Mouse (Mus musculus) spleen, adult 2 months (tissue): ENCODE measurements around the gene Agtrap.

ENCODE experiments used
- CTCF ChIP-seq: fragments of 200-500 bp; IDR thresholded peaks from 2 replicates; pipeline ENCODE4 v1.5.1; 2011; ENCODE audit warnings: mild to moderate bottlenecking, inconsistent platforms; ENCODE audit not compliant: insufficient read depth, insufficient read length, insufficient replicate concordance; ENCODE audit errors: extremely low read depth
- POLR2A ChIP-seq: fragments of 200-500 bp; IDR thresholded peaks from 2 replicates; pipeline ENCODE4 v1.6.1; 2011; ENCODE audit warnings: low read depth, low read length, inconsistent platforms

GRCm38 (mm10) chr4:148038600-148039253 lies 49.1 kb downstream of the Agtrap start, which contains the start of the genes Clcn6 and Mthfr:
- TF ChIP-seq CTCF (no peak), POLR2A (no peak; the same call in 1 of the 2 replicates)
